Mouse (Mus musculus) stomach, embryonic 16.5 days (tissue): ENCODE data around the gene Creb3l1. TPM values are rescaled to one million over a fixed set of nuclear protein-coding genes. Genes with fewer than 3 reads are reported as not detected.

Source experiments
- ATAC-seq: fragments of 200-750 bp; cut with Nextera tagmentation; 2 replicates; pipeline ENCODE4 v1.8.0; 2017; ENCODE audit warnings: moderate number of reproducible peaks, moderate TSS enrichment; ENCODE audit not compliant: insufficient read depth, low FRiP score
- H3K27ac ChIP-seq: fragments of 300-500 bp; sonication (generic); 2 replicates; pipeline ENCODE4 v1.5.1; 2014; ENCODE audit warnings: low read length
- H3K27me3 ChIP-seq: fragments of 300-500 bp; sonication (generic); 2 replicates; pipeline ENCODE4 v1.6.1; 2014; ENCODE audit warnings: low read length, control low read depth, mixed read lengths; ENCODE audit not compliant: control insufficient read depth, insufficient read depth
- H3K36me3 ChIP-seq: fragments of 300-500 bp; sonication (generic); 2 replicates; pipeline ENCODE4 v1.6.1; 2014; ENCODE audit warnings: low read length; ENCODE audit not compliant: control insufficient read depth, insufficient read depth
- H3K4me1 ChIP-seq: fragments of 300-500 bp; sonication (generic); 2 replicates; pipeline ENCODE4 v1.6.1; 2014; ENCODE audit warnings: low read length, control low read depth, mixed read lengths; ENCODE audit not compliant: control insufficient read depth, insufficient read depth
- H3K4me2 ChIP-seq: fragments of 300-500 bp; sonication (generic); 2 replicates; pipeline ENCODE4 v1.6.1; 2014; ENCODE audit warnings: low read depth, low read length, mixed read lengths
- H3K4me3 ChIP-seq: fragments of 300-500 bp; sonication (generic); replicated peaks from 2 replicates; pipeline ENCODE4 v1.5.1; 2014; ENCODE audit warnings: mild to moderate bottlenecking, low read length
- H3K9ac ChIP-seq: fragments of 300-500 bp; sonication (generic); 2 replicates; pipeline ENCODE4 v1.6.1; 2014; ENCODE audit warnings: low read length
- H3K9me3 ChIP-seq: fragments of 300-500 bp; sonication (generic); replicated peaks from 2 replicates; pipeline ENCODE4 v1.6.1; 2016; ENCODE audit warnings: low read length, control low read depth; ENCODE audit not compliant: control insufficient read depth
- WGBS: fragments of 180-500 bp; shearing (Covaris S2); extraction: QIAGEN DNeasy Blood & Tissue Kit; methylation state at CpG from one replicate; pipeline ENCODE4 v1.1.7; 2014; 5-methylcytosine and 5-hydroxymethylcytosine counted together
- polyA plus RNA-seq: library from polyadenylated mRNA; unstranded; fragments of >200 nt; fragmentation: Nextera tagmentation; extraction: Ambion mirVana; gene quantifications from 2 replicates; pipeline ENCODE4 v1.2.1, GENCODE M21; 2015

The Creb3l1 gene
- polyA plus RNA-seq, 1 experiment from 2014 or later: 21.7 TPM

- Histone ChIP-seq H3K4me3 (peak overlapping the region; percentile 71), H3K27me3 (no peaks in the 10 kb centered on the region), H3K9me3 (no peaks in the 10 kb centered on the region), H3K27ac (peak overlapping the region; percentile 78), H3K4me2 (peak overlapping the region; percentile 50), H3K36me3 (no peaks in the 10 kb centered on the region), H3K9ac (peak overlapping the region; percentile 62), H3K4me1 (peaks cover 17% of the 10 kb centered on the region)
- no peak for ATAC-seq
- 17% methylated on average over 20 of the region's 20 CpGs for WGBS
Measured at GRCm38 (mm10) chr2:91965417-91965816, 58.9 kb downstream of the Creb3l1 start.

GRCm38 (mm10) chr2:91964610-91965204 is 59.6 kb downstream of the Creb3l1 start:
- Histone ChIP-seq H3K4me3 (peak overlapping the region; percentile 71), H3K36me3 (no peaks in the 10 kb centered on the region), H3K9ac (peak overlapping the region; percentile 62), H3K27me3 (no peaks in the 10 kb centered on the region), H3K4me1 (peaks cover 23% of the 10 kb centered on the region), H3K9me3 (no peaks in the 10 kb centered on the region), H3K4me2 (peak overlapping the region; percentile 50), H3K27ac (peak overlapping the region; percentile 78)
- no peak for ATAC-seq
- WGBS: 64% methylated on average over 3 of the region's 3 CpGs

GRCm38 (mm10) chr2:91963443-91963932 is 60.8 kb downstream of the Creb3l1 start:
- 0% methylated on average over 45 of the region's 57 CpGs for WGBS
- H3K9me3 ChIP-seq: no peaks in the 10 kb centered on the region
- peak overlapping the region; percentile 71 for H3K4me3 ChIP-seq
- peaks cover 32% of the 10 kb centered on the region for H3K4me1 ChIP-seq
- H3K27me3 ChIP-seq: no peaks in the 10 kb centered on the region
- peak overlapping the region; percentile 85 for H3K27ac ChIP-seq
- peak overlapping the region; percentile 91 for H3K9ac ChIP-seq
- H3K4me2 ChIP-seq: peak overlapping the region; percentile 92
- H3K36me3 ChIP-seq: no peaks in the 10 kb centered on the region
- peak; percentile 94 for ATAC-seq

DNA sequence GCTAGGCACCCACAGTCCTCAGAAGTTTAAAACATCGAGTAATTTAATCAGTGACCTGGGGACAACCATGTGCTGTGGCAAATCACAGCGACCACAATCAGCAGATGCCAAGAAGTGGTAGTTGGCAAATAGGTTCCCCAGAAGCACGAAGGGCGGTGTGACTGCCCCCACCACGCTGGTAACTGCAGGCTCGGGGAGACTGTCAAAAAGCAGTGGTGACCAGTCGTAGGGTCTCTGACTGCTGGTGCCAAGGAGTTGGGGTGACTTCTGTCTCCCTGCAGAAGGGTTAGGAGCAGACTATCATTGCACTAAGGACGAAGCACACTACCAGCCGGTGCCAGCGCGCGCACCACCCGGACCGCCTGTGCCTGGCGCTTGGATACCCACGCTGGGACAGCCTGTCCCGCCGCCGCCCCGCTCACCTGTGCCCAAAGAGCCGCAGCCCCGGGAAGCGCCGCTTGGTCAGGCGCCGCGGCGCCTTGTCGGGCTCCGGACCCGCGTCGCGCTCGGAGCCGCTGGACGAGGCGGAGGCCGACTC is 61.4 kb downstream of the Creb3l1 start:
- Histone ChIP-seq H3K4me1 (peaks cover 35% of the 10 kb centered on the region), H3K27ac (peak overlapping the region; percentile 85), H3K27me3 (no peaks in the 10 kb centered on the region), H3K4me2 (peak overlapping the region; percentile 92), H3K9ac (peak overlapping the region; percentile 91), H3K4me3 (peak overlapping the region; percentile 71), H3K36me3 (no peaks in the 10 kb centered on the region), H3K9me3 (no peaks in the 10 kb centered on the region)
- under 1% methylated on average over 36 of the region's 39 CpGs for WGBS
- peak; percentile 7; the same call in 1 of the 2 replicates for ATAC-seq

DNA sequence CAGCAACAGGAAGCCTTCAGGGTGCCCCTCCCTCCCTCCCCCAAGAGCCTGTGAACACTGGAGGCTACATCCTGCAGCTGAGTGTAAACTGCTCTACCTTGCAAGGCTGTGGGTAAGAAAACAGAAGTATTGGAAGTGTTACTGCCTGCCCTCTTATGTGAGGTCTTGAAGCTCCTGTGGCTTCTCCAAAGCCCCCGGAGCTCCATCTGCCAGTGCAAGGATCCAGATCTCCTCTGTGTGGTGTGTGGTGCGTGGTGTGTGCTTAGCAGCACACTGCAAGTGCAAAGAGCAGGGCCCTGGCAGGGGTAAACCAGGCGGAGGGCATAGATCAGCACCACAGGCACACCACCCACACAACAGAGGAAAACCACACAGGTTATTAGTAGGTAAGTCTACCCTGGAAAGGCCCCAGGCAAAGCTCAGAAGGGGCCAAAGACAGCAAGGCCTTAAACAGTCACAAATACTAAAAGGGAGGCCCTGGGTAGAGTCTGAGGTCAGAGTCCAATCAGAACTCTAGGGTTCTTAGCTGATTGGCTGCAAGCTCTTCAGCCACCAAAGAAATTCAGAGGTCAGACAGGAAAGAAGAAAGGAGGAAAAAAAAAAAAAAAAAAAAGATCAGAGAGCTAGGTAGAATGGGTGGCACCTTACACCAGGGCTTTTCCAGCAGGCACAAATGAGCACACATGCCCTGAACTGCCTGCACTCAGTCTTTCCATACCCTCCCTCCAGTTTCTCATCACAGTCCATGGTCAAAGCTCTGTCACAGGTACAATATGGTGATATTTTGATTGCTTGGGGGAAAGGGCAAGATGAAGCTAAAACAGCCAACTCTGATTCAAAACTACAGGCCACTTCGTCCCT is 62.2 kb downstream of the Creb3l1 start:
- H3K4me2 ChIP-seq: peak overlapping the region; percentile 92
- peak overlapping the region; percentile 85 for H3K27ac ChIP-seq
- ATAC-seq: peak; percentile 23; the same call in 1 of the 2 replicates
- H3K9me3 ChIP-seq: no peaks in the 10 kb centered on the region
- H3K4me1 ChIP-seq: peaks cover 43% of the 10 kb centered on the region
- peak overlapping the region; percentile 91 for H3K9ac ChIP-seq
- 37% methylated on average over 4 of the region's 4 CpGs for WGBS
- H3K36me3 ChIP-seq: no peaks in the 10 kb centered on the region
- peak overlapping the region; percentile 71 for H3K4me3 ChIP-seq
- H3K27me3 ChIP-seq: no peaks in the 10 kb centered on the region

- no peak overlapping the region for H3K9ac ChIP-seq
Measured at GRCm38 (mm10) chr2:91960459-91960858, 63.8 kb downstream of the Creb3l1 start.

GRCm38 (mm10) chr2:91959544-91960410 is 64.5 kb downstream of the Creb3l1 start:
- H3K9ac ChIP-seq: no peak overlapping the region

More at GRCm38 (mm10) chr2:91960459-91960858, 63.8 kb downstream of the Creb3l1 start:
- Histone ChIP-seq H3K4me2 (no peak overlapping the region), H3K9me3 (no peaks in the 10 kb centered on the region), H3K36me3 (no peaks in the 10 kb centered on the region), H3K27me3 (no peaks in the 10 kb centered on the region), H3K4me3 (no peak overlapping the region), H3K27ac (no peak overlapping the region), H3K4me1 (peaks cover 51% of the 10 kb centered on the region)
- WGBS: 94% methylated on average over 5 of the region's 5 CpGs
- ATAC-seq: no peak

DNA sequence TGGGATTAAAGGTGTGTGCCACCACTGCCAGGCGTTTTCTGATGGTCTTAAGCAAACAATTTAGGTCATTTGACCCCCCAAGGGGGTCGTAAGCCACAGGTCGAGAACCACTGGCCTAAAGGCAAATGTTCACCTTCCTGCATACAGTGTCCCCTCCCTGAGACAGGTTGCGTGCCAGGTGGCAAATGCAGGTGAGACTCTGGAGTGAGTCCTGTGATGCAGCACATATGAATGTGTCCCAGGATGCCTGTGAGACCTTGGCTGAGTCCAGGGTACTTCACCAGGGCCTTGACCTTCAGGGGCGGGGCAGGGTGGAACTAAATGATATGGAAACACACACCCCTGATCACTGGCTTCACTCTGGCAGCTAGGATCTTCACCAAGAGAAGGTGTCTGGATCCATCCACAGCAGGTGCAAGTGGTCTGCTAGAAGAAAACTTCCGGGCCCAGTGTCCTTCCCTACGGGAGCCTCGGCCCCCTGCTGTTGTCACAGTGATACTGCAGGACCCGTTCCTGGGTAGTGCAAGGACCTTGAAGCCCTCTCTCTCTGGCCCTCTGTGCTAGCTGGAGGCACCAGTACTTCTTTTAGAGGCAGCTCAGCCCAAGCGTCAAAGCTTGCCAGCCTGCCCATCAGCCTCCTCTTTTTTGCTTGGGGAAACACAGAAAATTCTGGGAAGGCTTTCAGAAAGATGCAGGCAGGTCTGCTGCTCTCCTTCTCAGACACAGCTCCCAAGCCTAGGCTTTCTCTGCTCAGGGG is 65.4 kb downstream of the Creb3l1 start:
- Histone ChIP-seq H3K4me2 (no peak overlapping the region), H3K4me1 (peaks cover 63% of the 10 kb centered on the region), H3K36me3 (no peaks in the 10 kb centered on the region), H3K9me3 (no peaks in the 10 kb centered on the region), H3K27me3 (no peaks in the 10 kb centered on the region), H3K27ac (no peak overlapping the region), H3K9ac (no peak overlapping the region), H3K4me3 (no peak overlapping the region)
- 45% methylated on average over 10 of the region's 10 CpGs for WGBS
- ATAC-seq: no peak

More at GRCm38 (mm10) chr2:91959544-91960410, 64.5 kb downstream of the Creb3l1 start:
- no peak overlapping the region for H3K27ac ChIP-seq
- 72% methylated on average over 11 of the region's 11 CpGs for WGBS
- H3K4me3 ChIP-seq: no peak overlapping the region
- no peak for ATAC-seq
- H3K27me3 ChIP-seq: no peaks in the 10 kb centered on the region
- no peak overlapping the region for H3K4me2 ChIP-seq
- H3K9me3 ChIP-seq: no peaks in the 10 kb centered on the region
- H3K4me1 ChIP-seq: peaks cover 57% of the 10 kb centered on the region
- H3K36me3 ChIP-seq: no peaks in the 10 kb centered on the region
